Mouse (Mus musculus): ENCODE data around the gene Aqp7. TPM values are rescaled to one million over a fixed set of nuclear protein-coding genes. Genes with fewer than 3 reads are reported as not detected.

Aqp7 gene
- total and polyA plus RNA-seq, 3 experiments, result not detected

DNA sequence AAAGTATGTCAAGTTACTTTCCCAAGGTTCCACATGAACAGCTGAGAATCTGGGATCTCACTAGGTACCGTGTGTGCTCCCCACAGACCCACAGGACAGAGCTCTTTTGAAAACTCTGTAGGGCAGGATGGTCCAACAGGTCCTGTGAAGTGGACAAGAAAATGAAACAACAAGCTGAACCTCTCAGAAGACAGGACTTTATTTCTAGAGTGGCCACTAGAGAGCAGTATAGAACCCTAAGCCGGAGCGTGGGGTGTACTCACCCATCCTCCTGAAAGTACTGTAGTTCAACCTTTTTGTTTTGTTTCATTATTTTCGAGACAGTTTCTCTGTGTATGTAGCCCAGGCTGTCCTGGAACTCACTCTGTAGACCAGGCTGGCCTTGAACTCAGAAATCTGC, 19.7 kb downstream of the Aqp7 start:
- Histone ChIP-seq H3K27me3 (ENCODE audit: insufficient read depth, low read length) (no peaks in the 10 kb centered on the region), H3K4me3 (ENCODE audit: low read depth, low read length) (no peak overlapping the region), H3K9me3 (replicated peaks) (no peaks in the 10 kb centered on the region), H3K4me1 (ENCODE audit: insufficient read depth, low read depth, low read length) (peaks cover 45% of the 10 kb centered on the region), H3K36me3 (replicated peaks) (peaks cover 74% of the 10 kb centered on the region)
- DNase-seq (ENCODE audit: low spot score) (no peak), ATAC-seq (ENCODE audit: extremely low read depth, insufficient number of reproducible peaks, low FRiP score, poor library complexity, severe bottlenecking) (no peak)
- no peak for TF ChIP-seq TAL1 (conservative IDR thresholded peaks at IDR 0.05; ENCODE audit: low read depth, low read length)
- TF ChIP-seq CTCF (IDR thresholded peaks at IDR 0.05; ENCODE audit: low read depth, low read length), result no peak
- TF ChIP-seq GATA1 (IDR thresholded peaks at IDR 0.05; ENCODE audit: borderline replicate concordance, low read length), result no peak
- TF ChIP-seq GATA2 (IDR thresholded peaks at IDR 0.05; ENCODE audit: borderline replicate concordance, low read depth, low read length), result no peak
- no peak for TF ChIP-seq POLR2AphosphoS5 (IDR thresholded peaks at IDR 0.05; ENCODE audit: insufficient replicate concordance, low read depth, low read length)

DNA sequence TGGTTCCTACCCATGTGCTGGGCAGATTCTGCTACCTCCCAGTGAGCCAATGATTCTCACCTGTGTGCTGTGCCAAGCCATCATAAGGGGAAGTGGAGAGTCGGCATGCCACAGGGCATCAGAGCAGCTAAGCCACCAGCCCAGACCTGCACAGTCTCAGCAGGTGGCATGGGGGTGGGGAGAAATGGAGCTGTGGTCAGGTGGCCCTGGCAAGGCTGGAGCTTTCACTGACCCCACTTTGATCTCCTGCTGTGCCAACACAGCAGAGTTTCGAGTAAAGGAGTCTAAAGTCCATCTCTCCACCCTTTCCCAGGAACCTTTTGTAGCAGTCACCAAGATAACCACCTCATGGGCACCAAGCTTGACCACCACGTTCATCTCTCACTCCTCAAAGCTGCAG, 20.1 kb downstream of the Aqp7 start:
- Histone ChIP-seq H3K9me3 (replicated peaks) (no peaks in the 10 kb centered on the region), H3K36me3 (replicated peaks) (peaks cover 78% of the 10 kb centered on the region), H3K4me1 (ENCODE audit: insufficient read depth, low read depth, low read length) (peaks cover 48% of the 10 kb centered on the region), H3K27me3 (ENCODE audit: insufficient read depth, low read length) (no peaks in the 10 kb centered on the region), H3K4me3 (ENCODE audit: low read depth, low read length) (no peak overlapping the region)
- ATAC-seq (ENCODE audit: extremely low read depth, insufficient number of reproducible peaks, low FRiP score, poor library complexity, severe bottlenecking), result no peak
- no peak for DNase-seq (ENCODE audit: low spot score)
- no peak for TF ChIP-seq TAL1 (conservative IDR thresholded peaks at IDR 0.05; ENCODE audit: low read depth, low read length)
- no peak for TF ChIP-seq GATA2 (IDR thresholded peaks at IDR 0.05; ENCODE audit: borderline replicate concordance, low read depth, low read length)
- no peak for TF ChIP-seq POLR2AphosphoS5 (IDR thresholded peaks at IDR 0.05; ENCODE audit: insufficient replicate concordance, low read depth, low read length)
- no peak for TF ChIP-seq GATA1 (IDR thresholded peaks at IDR 0.05; ENCODE audit: borderline replicate concordance, low read length)
- no peak for TF ChIP-seq CTCF (IDR thresholded peaks at IDR 0.05; ENCODE audit: low read depth, low read length)

DNA sequence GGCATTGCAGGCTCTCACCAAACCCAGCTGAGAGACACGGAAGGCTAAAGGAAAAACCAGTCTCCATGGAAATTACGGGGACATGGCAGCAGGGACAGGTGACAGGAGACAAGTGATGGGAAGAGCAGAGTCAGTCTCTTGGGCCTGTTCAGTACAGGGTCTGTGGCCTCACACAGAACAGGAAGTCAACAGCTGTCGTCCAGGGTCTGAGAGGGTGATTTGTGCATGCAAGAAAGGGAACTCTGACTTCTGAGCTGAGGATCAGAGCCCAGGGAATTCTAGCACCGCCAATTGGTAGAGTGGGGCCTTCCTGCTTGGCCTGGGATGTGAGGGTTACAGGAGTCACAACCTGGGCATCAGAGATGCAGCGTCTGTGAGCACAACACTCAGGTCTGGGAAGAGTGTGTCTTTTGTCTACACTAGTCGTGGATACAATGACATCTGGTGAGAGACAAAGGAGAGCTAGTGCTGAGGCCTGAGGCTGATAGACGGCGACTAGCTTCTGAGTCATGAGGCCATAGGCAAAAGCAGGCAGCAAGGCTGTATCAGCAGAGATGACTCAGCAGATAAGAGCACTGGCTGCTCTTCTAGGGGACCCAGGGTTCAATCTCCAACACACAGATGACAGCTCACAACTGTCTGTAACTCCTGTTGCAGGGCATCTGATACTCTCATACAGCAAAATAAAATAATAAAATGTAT, 21.7 kb downstream of the Aqp7 start:
- no peaks in the 10 kb centered on the region for H3K9me3 ChIP-seq (replicated peaks)
- DNase-seq (ENCODE audit: low spot score) (peak; percentile 54), ATAC-seq (ENCODE audit: extremely low read depth, insufficient number of reproducible peaks, low FRiP score, poor library complexity, severe bottlenecking) (peak; percentile 91)
- H3K36me3 ChIP-seq (replicated peaks), result peaks cover 86% of the 10 kb centered on the region
- TF ChIP-seq GATA2 (IDR thresholded peaks at IDR 0.05; ENCODE audit: borderline replicate concordance, low read depth, low read length), result peak; percentile 64; the same call in 1 of the 2 replicates
- no peak for TF ChIP-seq TAL1 (conservative IDR thresholded peaks at IDR 0.05; ENCODE audit: low read depth, low read length)
- H3K27me3 ChIP-seq (ENCODE audit: insufficient read depth, low read length), result no peaks in the 10 kb centered on the region
- peak overlapping the region; percentile 1; the same call in 1 of the 2 replicates for H3K4me3 ChIP-seq (ENCODE audit: low read depth, low read length)
- H3K4me1 ChIP-seq (ENCODE audit: insufficient read depth, low read depth, low read length), result peaks cover 61% of the 10 kb centered on the region

DNA sequence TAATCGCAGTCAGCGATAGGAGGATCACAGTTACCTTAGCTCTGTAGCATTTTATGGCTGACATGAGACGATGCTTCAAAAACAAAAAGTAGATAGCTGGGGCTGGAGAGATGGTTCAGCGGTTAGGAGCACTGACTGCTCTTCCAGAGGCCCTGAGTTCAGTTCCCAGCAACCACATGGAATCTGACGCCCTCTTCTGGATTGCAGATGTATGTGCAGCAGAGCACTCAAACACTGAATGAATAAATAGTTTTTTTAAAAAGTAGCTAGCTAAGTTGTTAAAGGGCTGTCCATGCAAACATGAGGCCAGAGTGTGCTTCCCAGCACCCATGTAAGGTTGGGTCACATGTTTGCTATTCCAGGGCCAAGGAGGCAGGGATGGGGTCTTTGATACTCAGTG, 26.8 kb downstream of the Aqp7 start:
- H3K4me3 ChIP-seq (ENCODE audit: low read depth, low read length), result no peak overlapping the region
- no peaks in the 10 kb centered on the region for H3K9me3 ChIP-seq (replicated peaks)
- no peak for ATAC-seq (ENCODE audit: extremely low read depth, insufficient number of reproducible peaks, low FRiP score, poor library complexity, severe bottlenecking)
- no peak for DNase-seq (ENCODE audit: low spot score)
- TF ChIP-seq TAL1 (conservative IDR thresholded peaks at IDR 0.05; ENCODE audit: low read depth, low read length) (no peak), GATA2 (IDR thresholded peaks at IDR 0.05; ENCODE audit: borderline replicate concordance, low read depth, low read length) (no peak), POLR2AphosphoS5 (IDR thresholded peaks at IDR 0.05; ENCODE audit: insufficient replicate concordance, low read depth, low read length) (no peak), GATA1 (IDR thresholded peaks at IDR 0.05; ENCODE audit: borderline replicate concordance, low read length) (no peak), CTCF (IDR thresholded peaks at IDR 0.05; ENCODE audit: low read depth, low read length) (no peak)
- H3K36me3 ChIP-seq (replicated peaks), result peaks cover 97% of the 10 kb centered on the region
- peaks cover 61% of the 10 kb centered on the region for H3K4me1 ChIP-seq (ENCODE audit: insufficient read depth, low read depth, low read length)
- no peaks in the 10 kb centered on the region for H3K27me3 ChIP-seq (ENCODE audit: insufficient read depth, low read length)

DNA sequence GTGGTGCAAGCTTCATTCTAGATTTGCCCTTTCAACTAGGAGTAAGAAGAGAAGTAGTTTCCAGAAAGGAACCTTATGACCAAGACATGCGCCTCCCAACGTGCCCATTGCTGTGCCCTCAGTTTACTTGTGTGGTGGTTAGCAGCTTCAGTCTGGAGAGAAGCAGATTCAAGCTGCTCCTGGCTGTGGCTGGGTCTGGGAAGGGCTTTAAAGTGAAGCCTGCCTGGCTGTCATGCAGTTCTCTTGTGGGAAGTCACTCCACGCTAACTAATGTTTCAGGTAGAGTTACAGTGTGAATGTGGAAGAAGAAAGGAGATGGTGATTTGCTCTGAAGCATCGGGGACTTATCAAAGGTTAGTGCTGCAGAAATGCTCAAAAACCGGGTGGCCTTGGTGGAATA, 32.1 kb downstream of the Aqp7 start:
- DNase-seq (ENCODE audit: low spot score) (no peak), ATAC-seq (ENCODE audit: extremely low read depth, insufficient number of reproducible peaks, low FRiP score, poor library complexity, severe bottlenecking) (no peak)
- no peaks in the 10 kb centered on the region for H3K9me3 ChIP-seq (replicated peaks)
- H3K27me3 ChIP-seq (ENCODE audit: insufficient read depth, low read length), result no peaks in the 10 kb centered on the region
- TF ChIP-seq GATA2 (IDR thresholded peaks at IDR 0.05; ENCODE audit: borderline replicate concordance, low read depth, low read length) (no peak), TAL1 (conservative IDR thresholded peaks at IDR 0.05; ENCODE audit: low read depth, low read length) (no peak)
- no peak overlapping the region for H3K4me3 ChIP-seq (ENCODE audit: low read depth, low read length)
- peaks cover 45% of the 10 kb centered on the region for H3K4me1 ChIP-seq (ENCODE audit: insufficient read depth, low read depth, low read length)
- peaks cover 97% of the 10 kb centered on the region for H3K36me3 ChIP-seq (replicated peaks)

DNA sequence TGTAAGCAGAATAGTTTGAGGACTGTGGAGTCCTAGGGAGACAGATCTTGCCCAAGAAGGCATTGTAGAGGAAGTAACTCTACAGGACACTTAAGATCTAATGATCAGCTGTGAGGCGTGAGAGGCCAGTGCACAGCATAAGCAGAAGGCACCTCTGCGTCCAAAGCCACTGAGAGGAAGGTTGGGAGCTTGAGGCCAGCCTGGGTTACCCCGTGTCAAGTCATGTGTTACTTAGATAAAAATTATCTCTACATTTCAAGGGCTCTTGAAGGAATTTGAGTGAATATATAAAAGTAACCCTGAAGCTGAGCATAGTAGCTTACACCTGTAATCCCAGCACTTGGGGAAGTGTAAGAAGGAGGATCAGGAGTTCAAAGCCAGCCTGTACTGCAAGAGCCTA, 34.6 kb downstream of the Aqp7 start:
- Histone ChIP-seq H3K27me3 (ENCODE audit: insufficient read depth, low read length) (no peaks in the 10 kb centered on the region), H3K36me3 (replicated peaks) (peaks cover 97% of the 10 kb centered on the region), H3K9me3 (replicated peaks) (no peaks in the 10 kb centered on the region), H3K4me1 (ENCODE audit: insufficient read depth, low read depth, low read length) (peaks cover 34% of the 10 kb centered on the region), H3K4me3 (ENCODE audit: low read depth, low read length) (no peak overlapping the region)
- TF ChIP-seq TAL1 (conservative IDR thresholded peaks at IDR 0.05; ENCODE audit: low read depth, low read length) (0 out of 2 replicates have a peak, but pooled peaks have one; percentile 28), GATA2 (IDR thresholded peaks at IDR 0.05; ENCODE audit: borderline replicate concordance, low read depth, low read length) (no peak)
- DNase-seq (ENCODE audit: low spot score), result peak; percentile 43
- peak; percentile 86 for ATAC-seq (ENCODE audit: extremely low read depth, insufficient number of reproducible peaks, low FRiP score, poor library complexity, severe bottlenecking)
